Mouse (Mus musculus) midbrain, embryonic 15.5 days (tissue): ENCODE data around the gene Tsen2. TPM values are rescaled to one million over a fixed set of nuclear protein-coding genes. Genes with fewer than 3 reads are reported as not detected.
A peak's percentile ranks its signal among the peaks of the same experiment; 100 is the strongest.

Experiments
- ATAC-seq: fragments of 200-750 bp; cut with Nextera tagmentation; replicated peaks from 2 replicates; pipeline ENCODE4 v1.8.0; 2017; ENCODE audit warnings: moderate TSS enrichment
- H3K27ac ChIP-seq: fragments of 300-500 bp; sonication (generic); 2 replicates; pipeline ENCODE4 v1.5.1; 2015; ENCODE audit warnings: mild to moderate bottlenecking, inconsistent platforms
- H3K27me3 ChIP-seq: fragments of 300-500 bp; sonication (generic); replicated peaks from 2 replicates; pipeline ENCODE4 v1.6.1; 2015; ENCODE audit warnings: inconsistent platforms
- H3K36me3 ChIP-seq: fragments of 300-500 bp; sonication (generic); replicated peaks from 2 replicates; pipeline ENCODE4 v1.6.1; 2015; ENCODE audit warnings: inconsistent platforms
- H3K4me1 ChIP-seq: fragments of 300-500 bp; sonication (generic); 2 replicates; pipeline ENCODE4 v1.6.1; 2015; ENCODE audit warnings: inconsistent platforms
- H3K4me2 ChIP-seq: fragments of 300-500 bp; sonication (generic); 2 replicates; pipeline ENCODE4 v1.6.1; 2015; ENCODE audit warnings: inconsistent platforms, mild to moderate bottlenecking, moderate library complexity
- H3K4me3 ChIP-seq: fragments of 300-500 bp; sonication (generic); 2 replicates; pipeline ENCODE4 v1.5.1; 2015; ENCODE audit warnings: mild to moderate bottlenecking, inconsistent platforms
- H3K9ac ChIP-seq: fragments of 300-500 bp; sonication (generic); 2 replicates; pipeline ENCODE4 v1.6.1; 2015; ENCODE audit warnings: mild to moderate bottlenecking, inconsistent platforms
- H3K9me3 ChIP-seq: fragments of 300-500 bp; sonication (generic); 2 replicates; pipeline ENCODE4 v1.6.1; 2016; ENCODE audit warnings: inconsistent platforms
- WGBS: fragments of 180-500 bp; shearing (Covaris S2); methylation state at CpG from one replicate; pipeline ENCODE4 v1.1.7; 2015; ENCODE audit warnings: mixed read lengths; 5-methylcytosine and 5-hydroxymethylcytosine counted together
- polyA plus RNA-seq: library from polyadenylated mRNA; unstranded; fragments of >200 nt; fragmentation: Nextera tagmentation; extraction: Ambion mirVana; gene quantifications from 2 replicates; pipeline ENCODE4 v1.2.1, GENCODE M21; 2015

Gene Tsen2
- polyA plus RNA-seq, 1 experiment from 2014 or later = 35.5 TPM

DNA sequence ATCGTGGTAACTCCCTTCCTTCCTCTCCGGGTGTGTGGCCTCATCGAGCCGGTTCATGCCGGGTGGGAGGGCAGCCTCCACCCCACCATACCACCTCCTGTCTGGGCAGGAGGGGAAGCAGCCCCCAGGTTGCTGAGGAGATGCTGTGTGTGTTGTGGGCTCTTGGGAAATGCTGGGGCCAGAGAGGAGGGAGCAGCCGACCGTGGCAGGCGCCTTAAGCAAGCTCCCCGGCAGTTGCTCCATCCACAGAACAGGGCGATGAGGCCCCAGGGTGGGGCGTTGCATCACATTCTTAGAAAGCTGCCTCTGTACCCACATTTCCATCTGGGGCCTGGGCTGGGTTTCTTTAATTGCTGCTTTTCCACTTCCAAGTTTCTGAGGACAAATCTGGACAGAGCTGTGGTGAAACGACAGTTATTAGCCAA is 25.2 kb upstream of the Tsen2 start:
- Histone ChIP-seq H3K9ac (no peak overlapping the region), H3K36me3 (no peaks in the 10 kb centered on the region), H3K4me2 (no peak overlapping the region), H3K9me3 (no peaks in the 10 kb centered on the region), H3K27ac (no peak overlapping the region), H3K4me1 (no peaks in the 10 kb centered on the region), H3K4me3 (no peak overlapping the region), H3K27me3 (no peaks in the 10 kb centered on the region)
- no peak for ATAC-seq
- WGBS = 54% methylated on average over 12 of the region's 12 CpGs

DNA sequence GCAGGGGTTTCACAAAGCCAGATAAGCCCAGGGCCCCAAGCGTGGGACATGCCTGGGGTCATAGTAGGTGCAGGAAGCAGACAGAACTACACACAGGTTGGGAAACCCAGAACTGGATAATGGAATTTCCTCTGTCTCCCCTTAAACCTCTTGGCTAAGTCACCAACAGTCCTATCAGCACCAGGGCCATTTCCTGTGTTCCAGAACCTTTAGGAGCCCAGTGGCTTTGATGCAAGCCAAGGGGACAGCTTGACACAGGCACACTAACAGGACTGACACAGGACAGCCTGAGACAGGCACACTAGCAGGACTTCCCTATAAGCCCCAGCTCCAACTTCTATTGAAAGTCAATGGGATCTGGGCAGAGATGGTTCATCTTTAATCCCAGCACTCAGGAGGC is 22.5 kb upstream of the Tsen2 start:
- no peak overlapping the region for H3K9ac ChIP-seq
- H3K4me1 ChIP-seq = no peaks in the 10 kb centered on the region
- WGBS = 83% methylated on average over 1 of the region's 1 CpGs
- H3K27me3 ChIP-seq = no peaks in the 10 kb centered on the region
- no peak for ATAC-seq
- H3K9me3 ChIP-seq = no peaks in the 10 kb centered on the region
- no peak overlapping the region for H3K4me3 ChIP-seq
- H3K36me3 ChIP-seq = no peaks in the 10 kb centered on the region
- no peak overlapping the region for H3K4me2 ChIP-seq
- no peak overlapping the region for H3K27ac ChIP-seq

DNA sequence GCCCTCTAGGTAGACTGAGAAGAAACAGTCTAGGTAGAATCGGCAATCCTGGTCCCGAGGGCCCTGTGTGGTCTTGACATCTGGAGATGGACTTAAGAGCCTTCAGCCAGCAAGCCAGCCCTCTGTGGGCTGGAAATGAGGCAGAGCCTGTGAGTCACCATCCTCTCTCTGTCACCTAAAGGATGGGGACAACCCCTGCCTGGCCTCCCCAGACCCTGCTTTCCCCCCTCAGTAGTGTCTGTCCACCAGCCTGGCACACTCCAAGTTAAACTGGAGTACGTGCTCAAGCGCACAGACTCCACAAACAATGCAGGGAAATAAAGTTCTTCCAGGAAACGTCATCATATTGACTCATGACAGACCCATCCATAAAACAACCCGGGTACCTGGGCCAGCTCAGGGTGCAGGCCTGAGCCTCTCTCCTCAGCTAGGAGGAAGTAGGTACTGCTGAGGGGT is 21.7 kb upstream of the Tsen2 start:
- H3K9me3 ChIP-seq = no peaks in the 10 kb centered on the region
- no peak for ATAC-seq
- H3K27me3 ChIP-seq = no peaks in the 10 kb centered on the region
- H3K9ac ChIP-seq = no peak overlapping the region
- 85% methylated on average over 6 of the region's 6 CpGs for WGBS
- no peak overlapping the region for H3K27ac ChIP-seq
- H3K4me1 ChIP-seq = no peaks in the 10 kb centered on the region
- H3K4me2 ChIP-seq = no peak overlapping the region
- H3K36me3 ChIP-seq = no peaks in the 10 kb centered on the region
- no peak overlapping the region for H3K4me3 ChIP-seq

DNA sequence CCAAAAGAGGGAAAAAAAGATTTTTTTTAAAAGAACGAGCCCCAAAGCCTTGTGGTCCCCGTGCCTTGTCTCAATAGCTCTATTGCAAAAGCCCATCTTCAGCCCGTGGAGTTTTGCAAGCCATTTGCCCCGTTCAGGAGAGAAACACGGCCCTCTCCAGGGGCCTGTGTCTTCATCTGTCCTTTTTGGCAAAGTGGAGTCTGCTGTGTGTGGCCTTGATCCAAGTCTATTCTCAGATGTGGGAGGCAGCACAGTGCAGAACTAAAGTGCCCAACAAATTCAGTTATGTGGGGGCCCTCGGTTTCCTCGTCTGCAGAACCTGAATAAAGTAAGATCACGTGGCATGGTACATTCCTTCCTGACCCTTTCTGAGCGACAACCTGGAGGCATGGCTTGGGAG is 21.3 kb upstream of the Tsen2 start:
- H3K9me3 ChIP-seq = no peaks in the 10 kb centered on the region
- no peak overlapping the region for H3K4me2 ChIP-seq
- H3K9ac ChIP-seq = no peak overlapping the region
- no peak for ATAC-seq
- no peaks in the 10 kb centered on the region for H3K4me1 ChIP-seq
- H3K27me3 ChIP-seq = no peaks in the 10 kb centered on the region
- WGBS = 68% methylated on average over 9 of the region's 9 CpGs
- H3K27ac ChIP-seq = no peak overlapping the region
- no peak overlapping the region for H3K4me3 ChIP-seq
- H3K36me3 ChIP-seq = no peaks in the 10 kb centered on the region

DNA sequence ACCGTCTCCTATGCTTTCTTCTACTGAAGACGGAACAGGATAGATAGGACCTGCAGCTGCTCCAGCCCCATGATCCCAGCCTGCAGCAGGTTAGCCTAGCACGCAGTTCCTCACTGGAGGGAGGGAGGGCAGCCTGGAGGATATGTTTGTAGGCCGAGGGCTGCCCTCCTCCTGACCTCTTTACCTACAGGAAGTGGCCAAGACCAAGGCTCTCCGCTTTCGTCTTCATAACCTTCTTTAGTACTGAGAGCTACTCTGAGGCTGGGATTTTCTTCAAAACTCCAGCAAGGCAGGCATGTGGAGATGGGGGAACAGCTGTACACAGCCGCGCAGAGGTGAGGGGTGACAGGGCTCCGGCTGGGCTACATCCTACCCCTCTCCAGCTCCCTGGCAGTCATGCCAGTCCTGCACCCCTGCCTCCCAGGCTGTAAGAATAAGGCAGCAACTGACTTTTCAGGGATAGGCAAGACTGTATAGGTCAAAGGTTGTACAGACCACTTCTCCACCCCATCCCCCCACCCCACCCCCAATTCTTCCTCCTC is 19.9 kb upstream of the Tsen2 start:
- Histone ChIP-seq H3K4me1 (no peaks in the 10 kb centered on the region), H3K27ac (no peak overlapping the region), H3K36me3 (no peaks in the 10 kb centered on the region), H3K9ac (no peak overlapping the region), H3K27me3 (no peaks in the 10 kb centered on the region), H3K4me2 (no peak overlapping the region), H3K4me3 (no peak overlapping the region), H3K9me3 (no peaks in the 10 kb centered on the region)
- 84% methylated on average over 9 of the region's 9 CpGs for WGBS
- no peak for ATAC-seq

DNA sequence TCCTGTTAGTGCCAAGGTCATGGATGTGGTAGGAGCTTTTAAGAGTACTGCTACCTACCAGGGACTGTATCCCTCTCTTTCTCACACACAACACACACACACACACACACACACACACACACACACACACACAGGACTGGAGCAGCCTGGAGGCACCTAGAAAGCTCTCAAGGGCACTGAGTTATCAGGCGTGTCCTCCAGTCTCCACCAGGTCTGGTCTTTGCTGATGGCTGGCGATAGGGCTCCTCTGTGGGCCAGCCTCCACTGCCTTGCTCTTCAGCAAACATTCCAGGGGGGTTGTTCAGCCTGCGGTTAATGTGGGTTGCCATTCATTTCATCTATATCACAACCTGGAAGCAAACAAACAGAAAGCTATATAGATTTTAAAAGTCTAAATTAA is 17.0 kb upstream of the Tsen2 start:
- ATAC-seq = no peak
- Histone ChIP-seq H3K27ac (no peak overlapping the region), H3K36me3 (no peaks in the 10 kb centered on the region), H3K9ac (no peak overlapping the region), H3K4me2 (no peak overlapping the region), H3K4me1 (no peaks in the 10 kb centered on the region), H3K9me3 (no peaks in the 10 kb centered on the region), H3K4me3 (no peak overlapping the region), H3K27me3 (no peaks in the 10 kb centered on the region)
- 88% methylated on average over 3 of the region's 3 CpGs for WGBS

DNA sequence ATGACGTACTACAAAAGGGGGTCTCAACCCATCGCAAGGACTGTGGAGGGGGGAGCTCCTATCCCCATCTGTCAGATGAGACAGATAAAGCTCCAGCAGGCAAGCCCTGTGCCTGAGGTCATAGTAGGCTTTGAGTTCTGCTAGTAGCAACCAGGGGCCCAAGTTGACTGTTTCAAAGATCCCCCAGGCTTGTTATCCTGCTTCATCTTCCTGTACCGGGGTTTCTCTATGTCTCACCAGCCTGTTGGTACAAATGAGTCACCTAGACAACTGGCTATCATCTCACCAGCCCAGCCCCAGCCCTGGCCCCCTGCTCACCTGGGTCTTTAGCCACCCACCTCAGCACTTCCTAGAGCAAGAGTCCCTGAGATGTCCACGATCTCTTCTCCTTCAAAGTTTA is 16.1 kb upstream of the Tsen2 start:
- no peak for ATAC-seq
- WGBS = 92% methylated on average over 4 of the region's 4 CpGs

DNA sequence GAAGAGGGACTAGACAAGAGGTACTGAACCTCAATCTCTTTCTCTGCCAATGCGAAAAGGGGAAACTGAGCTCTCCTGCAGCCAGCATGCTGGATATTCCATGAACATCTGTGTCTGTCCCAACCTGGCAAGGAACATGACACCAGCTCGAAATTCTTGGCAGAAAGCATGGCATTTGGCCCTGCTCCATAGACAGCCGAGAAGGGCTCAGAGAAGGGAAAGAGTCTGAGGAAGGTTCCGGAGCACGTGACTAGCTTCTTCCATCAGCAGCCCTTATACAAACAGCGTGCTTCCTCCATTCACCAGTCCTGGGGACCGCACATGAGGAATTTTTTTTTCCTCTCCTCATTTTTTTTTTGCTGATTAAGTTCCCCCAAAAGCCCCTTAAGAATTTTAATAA is 9.8 kb upstream of the Tsen2 start:
- H3K4me1 ChIP-seq = no peaks in the 10 kb centered on the region
- no peaks in the 10 kb centered on the region for H3K27me3 ChIP-seq
- ATAC-seq = no peak
- WGBS = 79% methylated on average over 7 of the region's 7 CpGs
- H3K4me3 ChIP-seq = no peak overlapping the region
- H3K27ac ChIP-seq = no peak overlapping the region
- H3K4me2 ChIP-seq = no peak overlapping the region
- no peak overlapping the region for H3K9ac ChIP-seq
- no peaks in the 10 kb centered on the region for H3K9me3 ChIP-seq
- H3K36me3 ChIP-seq = no peaks in the 10 kb centered on the region

More for the DNA sequence above, 16.1 kb upstream of the Tsen2 start:
- Histone ChIP-seq H3K36me3 (no peaks in the 10 kb centered on the region), H3K27ac (no peak overlapping the region), H3K4me2 (no peak overlapping the region), H3K9ac (no peak overlapping the region), H3K4me3 (no peak overlapping the region), H3K4me1 (no peaks in the 10 kb centered on the region), H3K9me3 (no peaks in the 10 kb centered on the region), H3K27me3 (no peaks in the 10 kb centered on the region)

DNA sequence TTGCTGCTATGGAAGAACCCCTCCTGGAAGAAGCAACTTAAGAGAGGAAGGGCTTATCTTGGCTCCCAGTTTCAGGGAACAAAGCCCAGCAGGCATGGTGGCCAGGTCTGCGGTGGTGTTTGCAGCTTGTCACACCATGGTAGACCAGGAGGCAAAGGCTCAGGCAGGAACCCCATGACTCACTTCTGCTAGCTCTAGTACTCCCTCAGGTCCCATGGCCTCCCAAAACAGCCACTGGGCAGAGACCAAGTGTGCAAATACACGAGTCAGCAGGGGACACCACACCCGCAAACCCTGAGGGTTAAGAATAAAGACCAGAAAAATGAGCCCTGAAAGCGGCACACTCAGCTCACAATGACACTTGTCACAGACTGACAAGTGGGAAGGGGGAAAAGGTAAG is 8.3 kb upstream of the Tsen2 start:
- no peak for ATAC-seq
- no peak overlapping the region for H3K4me2 ChIP-seq
- no peaks in the 10 kb centered on the region for H3K36me3 ChIP-seq
- no peaks in the 10 kb centered on the region for H3K4me1 ChIP-seq
- H3K27ac ChIP-seq = no peak overlapping the region
- no peaks in the 10 kb centered on the region for H3K27me3 ChIP-seq
- H3K9ac ChIP-seq = no peak overlapping the region
- WGBS = 45% methylated on average over 4 of the region's 4 CpGs
- no peak overlapping the region for H3K4me3 ChIP-seq
- H3K9me3 ChIP-seq = no peaks in the 10 kb centered on the region

DNA sequence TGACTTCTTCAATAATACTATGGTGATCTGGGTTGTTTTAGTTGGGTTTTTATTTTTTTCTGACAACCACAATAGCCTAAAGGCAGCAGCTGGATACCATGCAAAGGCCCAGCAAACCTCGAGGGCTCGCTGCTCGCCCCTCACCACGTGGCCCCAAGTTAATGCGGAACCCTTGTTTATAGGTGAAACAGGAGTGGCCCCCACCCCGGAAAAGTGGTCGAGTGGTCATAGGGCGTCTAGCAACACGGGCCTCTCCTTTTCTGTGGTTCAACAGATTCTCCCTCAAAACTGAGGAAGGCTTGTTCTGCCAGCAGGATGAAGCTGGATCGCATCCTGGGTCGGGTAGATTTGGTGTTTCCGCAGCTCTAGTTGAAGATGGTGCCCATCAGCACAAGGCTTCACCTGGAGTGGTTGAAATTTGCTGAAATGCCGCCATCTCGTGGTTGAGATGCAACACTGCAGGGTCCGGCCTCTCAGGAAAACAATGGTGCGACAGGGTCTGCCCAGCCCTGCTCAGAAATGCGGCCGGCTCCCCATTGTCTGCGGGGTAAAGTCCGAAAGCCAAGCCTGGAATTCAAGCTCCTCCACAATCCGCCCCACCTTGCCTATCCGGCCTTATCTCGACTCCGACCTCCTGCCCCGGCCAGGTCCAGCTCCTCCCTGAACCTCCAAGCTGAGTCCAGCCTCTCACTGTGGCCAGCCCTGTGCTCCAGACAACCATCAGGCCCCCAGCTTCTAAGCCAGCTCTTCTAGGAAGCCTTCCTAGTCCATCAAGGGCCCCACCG is 5.6 kb upstream of the Tsen2 start:
- Histone ChIP-seq H3K27me3 (no peaks in the 10 kb centered on the region), H3K36me3 (no peaks in the 10 kb centered on the region), H3K4me3 (peak overlapping the region; percentile 29), H3K4me1 (peaks cover 3% of the 10 kb centered on the region), H3K27ac (no peak overlapping the region), H3K9ac (peak overlapping the region; percentile 45; the same call in 1 of the 2 replicates), H3K9me3 (no peaks in the 10 kb centered on the region), H3K4me2 (peak overlapping the region; percentile 51)
- WGBS = 20% methylated on average over 26 of the region's 26 CpGs
- ATAC-seq = peak; percentile 92

DNA sequence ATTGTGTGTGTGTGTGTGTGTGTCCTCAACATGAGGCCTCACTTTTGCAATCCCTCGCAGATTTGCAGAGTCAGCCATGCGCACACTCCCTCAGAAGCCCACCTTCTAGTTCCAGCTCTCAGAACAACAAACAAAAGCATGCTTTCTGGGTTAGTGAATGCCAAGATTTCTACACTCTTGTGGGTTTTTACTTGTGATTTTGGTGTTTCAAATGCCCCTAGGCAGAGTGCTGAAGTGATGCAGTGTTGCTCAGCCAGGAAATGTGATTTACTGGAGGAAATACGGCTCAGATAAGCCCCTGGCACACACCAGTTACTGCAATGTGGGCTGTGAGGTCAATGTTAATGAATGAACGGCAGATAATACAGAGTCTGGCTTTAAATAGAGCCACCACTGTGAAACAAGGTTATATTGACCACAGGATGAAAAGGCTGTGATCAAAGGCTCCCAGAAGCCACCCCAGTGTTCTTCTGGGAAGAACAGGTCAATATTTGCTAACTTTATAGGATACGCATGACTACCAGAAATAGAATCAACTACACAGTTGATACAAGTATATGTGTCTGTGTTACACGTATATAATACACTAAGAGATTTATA is 2.7 kb upstream of the Tsen2 start:
- H3K4me1 ChIP-seq = peaks cover 12% of the 10 kb centered on the region
- no peaks in the 10 kb centered on the region for H3K9me3 ChIP-seq
- no peaks in the 10 kb centered on the region for H3K36me3 ChIP-seq
- H3K27ac ChIP-seq = no peak overlapping the region
- no peak overlapping the region for H3K4me3 ChIP-seq
- no peak overlapping the region for H3K9ac ChIP-seq
- H3K27me3 ChIP-seq = no peaks in the 10 kb centered on the region
- WGBS = 46% methylated on average over 6 of the region's 6 CpGs
- no peak overlapping the region for H3K4me2 ChIP-seq
- no peak for ATAC-seq

DNA sequence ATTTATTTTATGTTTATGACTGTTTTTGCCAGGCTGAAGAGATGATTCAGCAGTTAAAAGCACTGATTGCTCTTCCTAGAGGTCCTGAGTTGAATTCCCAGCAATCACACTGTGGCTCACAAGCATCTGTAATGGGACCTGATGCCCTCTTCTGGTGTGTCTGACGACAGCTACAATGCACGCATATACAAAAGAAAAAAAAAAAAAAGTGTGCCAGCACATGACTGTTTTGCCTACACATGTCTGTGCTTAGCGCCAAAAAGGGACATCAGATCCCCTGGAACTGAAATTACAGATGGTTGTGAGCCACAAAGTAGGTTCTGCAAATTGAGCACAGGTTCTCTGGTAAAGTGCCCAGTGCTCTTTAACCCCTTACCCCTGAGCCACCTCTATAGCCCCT is 2.1 kb upstream of the Tsen2 start:
- ATAC-seq = no peak
- H3K9ac ChIP-seq = no peak overlapping the region
- H3K4me2 ChIP-seq = no peak overlapping the region
- no peak overlapping the region for H3K27ac ChIP-seq
- H3K27me3 ChIP-seq = no peaks in the 10 kb centered on the region
- H3K9me3 ChIP-seq = no peaks in the 10 kb centered on the region
- no peak overlapping the region for H3K4me3 ChIP-seq
- H3K36me3 ChIP-seq = no peaks in the 10 kb centered on the region
- 68% methylated on average over 3 of the region's 3 CpGs for WGBS
- H3K4me1 ChIP-seq = peaks cover 12% of the 10 kb centered on the region

DNA sequence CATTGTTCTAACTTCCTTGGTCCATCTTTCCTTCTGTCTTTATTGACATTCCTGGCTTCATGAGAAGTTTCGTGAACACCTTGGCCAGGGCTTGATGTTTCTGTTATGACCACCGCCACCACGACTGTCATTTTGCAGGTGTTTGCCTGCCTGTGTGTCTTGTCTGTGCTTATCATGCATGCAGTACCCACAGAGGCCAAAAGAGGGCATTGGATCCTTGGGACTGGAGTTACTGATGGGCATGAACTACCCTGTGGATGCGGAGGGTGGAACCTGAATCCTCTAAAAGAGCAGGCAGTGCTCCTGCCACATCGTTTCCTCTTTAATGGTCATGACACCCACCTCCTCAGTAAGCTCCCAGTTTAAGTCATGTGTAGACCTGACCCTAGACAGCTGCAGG is 1.8 kb downstream of the Tsen2 start:
- no peaks in the 10 kb centered on the region for H3K27me3 ChIP-seq
- ATAC-seq = no peak
- H3K4me3 ChIP-seq = no peak overlapping the region
- peaks cover 12% of the 10 kb centered on the region for H3K4me1 ChIP-seq
- no peak overlapping the region for H3K27ac ChIP-seq
- no peak overlapping the region for H3K9ac ChIP-seq
- H3K4me2 ChIP-seq = no peak overlapping the region
- H3K36me3 ChIP-seq = peaks cover 12% of the 10 kb centered on the region
- 94% methylated on average over 5 of the region's 5 CpGs for WGBS
- H3K9me3 ChIP-seq = no peaks in the 10 kb centered on the region
